ENCODE assay signal across 8 mouse cellular contexts in genomic region chr4:59034918-59035785, GRCm38 (mm10). TPM values are rescaled to one million over a fixed set of nuclear protein-coding genes. Genes with fewer than 3 reads are reported as not detected.
DNase-seq lines count a peak whose midpoint lies in the region; ATAC-seq and TF ChIP-seq lines count a peak whose summit lies in the region.

Gng10 (plus strand) TSS chr4:59035088.

- WGBS in forebrain, embryonic 10.5 days, result 10% methylated on average over 76 of the region's 76 CpGs
- WGBS in heart, embryonic 13.5 days, result 11% methylated on average over 70 of the region's 76 CpGs
- WGBS in kidney, postnatal 0 days, result 16% methylated on average over 76 of the region's 76 CpGs
- 4% methylated on average over 76 of the region's 76 CpGs for WGBS in liver, embryonic 12.5 days (ENCODE audit: insufficient replicate concordance)
- 16% methylated on average over 69 of the region's 76 CpGs for WGBS in stomach, embryonic 14.5 days

- H3K36me3 ChIP-seq in forebrain, embryonic 10.5 days (replicated peaks), result peaks cover 4% of the 10 kb centered on the region
- H3K36me3 ChIP-seq in heart, embryonic 13.5 days, result peaks cover under 1% of the 10 kb centered on the region; the same call in 1 of the 2 replicates
- 0 out of 2 replicates have a peak, but pooled peaks cover 2% of the 10 kb centered on the region for H3K36me3 ChIP-seq in kidney, postnatal 0 days (ENCODE audit: insufficient read depth, low read length)
- no peaks in the 10 kb centered on the region for H3K36me3 ChIP-seq in liver, embryonic 12.5 days
- H3K36me3 ChIP-seq in stomach, embryonic 14.5 days (ENCODE audit: control insufficient read depth, insufficient read depth, low read length), result 0 out of 2 replicates have a peak, but pooled peaks cover 3% of the 10 kb centered on the region

- peak within 1 kb of the TSS; percentile 84 for H3K4me3 ChIP-seq in forebrain, embryonic 10.5 days
- H3K4me3 ChIP-seq in heart, embryonic 13.5 days, result peak within 1 kb of the TSS; percentile 83
- peak within 1 kb of the TSS; percentile 80 for H3K4me3 ChIP-seq in kidney, postnatal 0 days (replicated peaks; ENCODE audit: low read depth, low read length)
- H3K4me3 ChIP-seq in liver, embryonic 12.5 days, result peak within 1 kb of the TSS; percentile 81
- peak within 1 kb of the TSS; percentile 79 for H3K4me3 ChIP-seq in stomach, embryonic 14.5 days (ENCODE audit: low read depth, low read length)

- ATAC-seq in heart, embryonic 13.5 days (ENCODE audit: extremely low read depth, insufficient number of reproducible peaks, low FRiP score, low TSS enrichment), result 0 out of 2 replicates have a peak, but pooled peaks have one; percentile 19
- peak; percentile 86 for ATAC-seq in kidney, postnatal 0 days (replicated peaks; ENCODE audit: low FRiP score, low read depth)
- peak; percentile 84 for ATAC-seq in liver, embryonic 12.5 days
- peak; percentile 89 for ATAC-seq in stomach, embryonic 14.5 days (ENCODE audit: insufficient number of reproducible peaks, insufficient read depth, low FRiP score, low read depth)

- H3K27me3 ChIP-seq in forebrain, embryonic 10.5 days (ENCODE audit: poor library complexity, severe bottlenecking), result no peaks in the 10 kb centered on the region
- H3K27me3 ChIP-seq in heart, embryonic 13.5 days (replicated peaks), result no peaks in the 10 kb centered on the region
- no peaks in the 10 kb centered on the region for H3K27me3 ChIP-seq in kidney, postnatal 0 days (ENCODE audit: insufficient read depth, low read length)
- no peaks in the 10 kb centered on the region for H3K27me3 ChIP-seq in liver, embryonic 12.5 days (replicated peaks)
- no peaks in the 10 kb centered on the region for H3K27me3 ChIP-seq in stomach, embryonic 14.5 days (ENCODE audit: control insufficient read depth, insufficient read depth, low read length)

- DNase-seq in CD8-positive naive resting alpha-beta T cell, adult 2 months (ENCODE audit: low read depth in 2 of 2, low spot score in 2 of 2), result peak; percentile 41 to 46
- DNase-seq in c-Kit-negative CD71-positive TER-119-positive erythroid progenitor cells, embryonic 14.5 days (ENCODE audit: low read depth, low spot score), result peak; percentile 22
- DNase-seq in forebrain, embryonic 10.5 days (ENCODE audit: extremely low spot score, low spot score), result peak; percentile 59
- DNase-seq in kidney, postnatal 0 days (ENCODE audit: low spot score), result peak; percentile 69
- DNase-seq in naive thymus-derived CD4-positive, alpha-beta T cell, adult 2 months (ENCODE audit: low read depth), result peak; percentile 73

- H3K9me3 ChIP-seq in forebrain, embryonic 10.5 days, result peaks cover 8% of the 10 kb centered on the region; the same call in 1 of the 2 replicates
- H3K9me3 ChIP-seq in heart, embryonic 13.5 days, result no peaks in the 10 kb centered on the region
- no peaks in the 10 kb centered on the region for H3K9me3 ChIP-seq in kidney, postnatal 0 days (replicated peaks; ENCODE audit: low read length)
- no peaks in the 10 kb centered on the region for H3K9me3 ChIP-seq in liver, embryonic 12.5 days (replicated peaks)
- H3K9me3 ChIP-seq in stomach, embryonic 14.5 days (ENCODE audit: control insufficient read depth, low read depth, low read length), result no peaks in the 10 kb centered on the region

- H3K27ac ChIP-seq in forebrain, embryonic 10.5 days, result peak within 1 kb of the TSS; percentile 91
- H3K27ac ChIP-seq in heart, embryonic 13.5 days (replicated peaks), result peak within 1 kb of the TSS; percentile 53; the same call in 1 of the 2 replicates
- peak within 1 kb of the TSS; percentile 62; the same call in 1 of the 2 replicates for H3K27ac ChIP-seq in kidney, postnatal 0 days
- H3K27ac ChIP-seq in liver, embryonic 12.5 days, result peak within 1 kb of the TSS; percentile 63
- H3K27ac ChIP-seq in stomach, embryonic 14.5 days (ENCODE audit: low read length), result peak within 1 kb of the TSS; percentile 39; the same call in 1 of the 2 replicates

- peak within 1 kb of the TSS; percentile 81 for H3K4me2 ChIP-seq in heart, embryonic 13.5 days
- peak within 1 kb of the TSS; percentile 84 for H3K4me2 ChIP-seq in kidney, postnatal 0 days (ENCODE audit: low read length)
- H3K4me2 ChIP-seq in liver, embryonic 12.5 days, result peak within 1 kb of the TSS; percentile 97
- peak within 1 kb of the TSS; percentile 55 for H3K4me2 ChIP-seq in stomach, embryonic 14.5 days (replicated peaks; ENCODE audit: low read depth, low read length)

- peaks cover 16% of the 10 kb centered on the region for H3K4me1 ChIP-seq in forebrain, embryonic 10.5 days
- H3K4me1 ChIP-seq in heart, embryonic 13.5 days, result peaks cover 11% of the 10 kb centered on the region
- no peaks in the 10 kb centered on the region for H3K4me1 ChIP-seq in kidney, postnatal 0 days (replicated peaks; ENCODE audit: insufficient read depth, low read length)
- peaks cover 18% of the 10 kb centered on the region for H3K4me1 ChIP-seq in liver, embryonic 12.5 days
- H3K4me1 ChIP-seq in stomach, embryonic 14.5 days (ENCODE audit: control insufficient read depth, insufficient read depth, low read length), result 0 out of 2 replicates have a peak, but pooled peaks cover 3% of the 10 kb centered on the region

- H3K9ac ChIP-seq in heart, embryonic 13.5 days, result peak within 1 kb of the TSS; percentile 91
- H3K9ac ChIP-seq in kidney, postnatal 0 days (ENCODE audit: low read depth, low read length), result peak within 1 kb of the TSS; percentile 91
- peak within 1 kb of the TSS; percentile 81 for H3K9ac ChIP-seq in liver, embryonic 12.5 days
- peak within 1 kb of the TSS; percentile 79 for H3K9ac ChIP-seq in stomach, embryonic 14.5 days (replicated peaks; ENCODE audit: low read depth, low read length)

- TF ChIP-seq CTCF in kidney, postnatal 0 days (IDR thresholded peaks at IDR 0.05; ENCODE audit: low read depth), result no peak; the same call in 1 of the 2 replicates

RNA-seq across cellular contexts. Expression of gene Gng10, which starts in this region (rescaled TPM):
- polyA plus RNA-seq in forebrain, embryonic 10.5 days (2016; fragmentation: Nextera tagmentation; extraction: Ambion mirVana), result 70.4 and 70.8 TPM in 2 replicates
- polyA plus RNA-seq in heart, embryonic 13.5 days (2015; fragmentation: Nextera tagmentation; extraction: Ambion mirVana), result 46.6 and 47.8 TPM in 2 replicates
- polyA plus RNA-seq in kidney, postnatal 0 days (2015; fragmentation: Nextera tagmentation; extraction: Ambion mirVana), result 102 TPM in 2 replicates
- polyA plus RNA-seq in liver, embryonic 12.5 days (2016; fragmentation: Nextera tagmentation; extraction: Ambion mirVana), result 38.8 and 39.0 TPM in 2 replicates
- 150 and 173 TPM in 2 replicates for polyA plus RNA-seq in stomach, embryonic 14.5 days (2014; fragmentation: Nextera tagmentation; extraction: Ambion mirVana)

Comparison
In these comparisons a context has a peak if more than half of its experiments do, and no peak if none do; other contexts are left out.
1. Peak in every context shown above with its lines: DNase-seq, ATAC-seq, H3K4me3 ChIP-seq and H3K27ac ChIP-seq.
2. DNase-seq: peak in every context shown above with its lines; median percentile 73 in naive thymus-derived CD4-positive, alpha-beta T cell, adult 2 months; 69 in kidney, postnatal 0 days; 59 in forebrain, embryonic 10.5 days; 44 in CD8-positive naive resting alpha-beta T cell, adult 2 months; 22 in c-Kit-negative CD71-positive TER-119-positive erythroid progenitor cells, embryonic 14.5 days.
3. H3K27ac ChIP-seq: peak in every context shown above with its lines; median percentile 91 in forebrain, embryonic 10.5 days; 63 in liver, embryonic 12.5 days; 62 in kidney, postnatal 0 days; 53 in heart, embryonic 13.5 days; 39 in stomach, embryonic 14.5 days.
4. ATAC-seq: peak in every context shown above with its lines; median percentile 89 in stomach, embryonic 14.5 days; 86 in kidney, postnatal 0 days; 84 in liver, embryonic 12.5 days; 19 in heart, embryonic 13.5 days.